Mouse (Mus musculus): ENCODE data around the gene Vapa. TPM values are rescaled to one million over a fixed set of nuclear protein-coding genes. Genes with fewer than 3 reads are reported as not detected.
A peak's percentile ranks its signal among the peaks of the same experiment; 100 is the strongest.
"Not testable (repeated sequence)": the region's sequence is repeated elsewhere in the genome, so short reads cannot be mapped to it uniquely, and the experiment has no call there.

Vapa gene
- polyA plus RNA-seq, 1 experiment from 2014 or later: 302 TPM

GRCm38 (mm10) chr17:65643579-65643978 lies 30.2 kb upstream of the Vapa start:
- Histone ChIP-seq H3K9me3 (no peaks in the 10 kb centered on the region), H3K27ac (no peak overlapping the region), H3K9ac (no peak overlapping the region), H3K36me3 (no peaks in the 10 kb centered on the region), H3K27me3 (replicated peaks) (no peaks in the 10 kb centered on the region), H3K4me3 (no peak overlapping the region), H3K4me1 (peaks cover 11% of the 10 kb centered on the region), H3K4me2 (replicated peaks) (no peak overlapping the region)
- 88% methylated on average over 5 of the region's 5 CpGs for WGBS
- ATAC-seq (ENCODE audit: low FRiP score, low read depth): no peak

GRCm38 (mm10) chr17:65643051-65643521 lies 29.7 kb upstream of the Vapa start:
- Histone ChIP-seq H3K9ac (no peak overlapping the region), H3K4me3 (no peak overlapping the region), H3K27me3 (replicated peaks) (no peaks in the 10 kb centered on the region), H3K4me2 (replicated peaks) (no peak overlapping the region), H3K9me3 (no peaks in the 10 kb centered on the region), H3K27ac (no peak overlapping the region), H3K36me3 (no peaks in the 10 kb centered on the region), H3K4me1 (peaks cover 11% of the 10 kb centered on the region)
- no peak for ATAC-seq (ENCODE audit: low FRiP score, low read depth)
- WGBS: 54% methylated on average over 10 of the region's 10 CpGs

- 0 out of 2 replicates have a peak, but pooled peaks have one; percentile 41 for ATAC-seq (ENCODE audit: low FRiP score, low read depth)
- no peak overlapping the region for H3K4me2 ChIP-seq (replicated peaks)
- WGBS: 30% methylated on average over 5 of the region's 5 CpGs
- H3K36me3 ChIP-seq: no peaks in the 10 kb centered on the region
- H3K27ac ChIP-seq: no peak overlapping the region
- no peak overlapping the region for H3K9ac ChIP-seq
- peaks cover 11% of the 10 kb centered on the region for H3K4me1 ChIP-seq
- H3K9me3 ChIP-seq: no peaks in the 10 kb centered on the region
- H3K27me3 ChIP-seq (replicated peaks): no peaks in the 10 kb centered on the region
- no peak overlapping the region for H3K4me3 ChIP-seq
These were observed 29.2 kb upstream of the Vapa start for GRCm38 (mm10) chr17:65642578-65642991.

GRCm38 (mm10) chr17:65641734-65642218 lies 28.4 kb upstream of the Vapa start, which contains the start of gene Txndc2:
Gene Txndc2 (minus strand): TSS chr17:65642168.
- no peaks in the 10 kb centered on the region for H3K36me3 ChIP-seq
- H3K27ac ChIP-seq: no peak within 1 kb of the TSS
- H3K27me3 ChIP-seq (replicated peaks): no peaks in the 10 kb centered on the region
- no peaks in the 10 kb centered on the region for H3K9me3 ChIP-seq
- WGBS: 92% methylated on average over 11 of the region's 11 CpGs
- H3K4me2 ChIP-seq (replicated peaks): no peak within 1 kb of the TSS
- H3K4me1 ChIP-seq: peaks cover 11% of the 10 kb centered on the region
- no peak for ATAC-seq (ENCODE audit: low FRiP score, low read depth)
- no peak within 1 kb of the TSS for H3K4me3 ChIP-seq
- no peak within 1 kb of the TSS for H3K9ac ChIP-seq

GRCm38 (mm10) chr17:65639144-65639543 lies 25.8 kb upstream of the Vapa start:
- Histone ChIP-seq H3K36me3 (no peaks in the 10 kb centered on the region), H3K4me1 (peaks cover 11% of the 10 kb centered on the region), H3K27ac (no peak overlapping the region), H3K9me3 (no peaks in the 10 kb centered on the region), H3K4me2 (replicated peaks) (no peak overlapping the region), H3K27me3 (replicated peaks) (no peaks in the 10 kb centered on the region), H3K4me3 (no peak overlapping the region), H3K9ac (no peak overlapping the region)
- ATAC-seq (ENCODE audit: low FRiP score, low read depth): no peak
- 80% methylated on average over 1 of the region's 1 CpGs for WGBS

GRCm38 (mm10) chr17:65635715-65636360 lies 22.5 kb upstream of the Vapa start:
- Histone ChIP-seq H3K4me3 (no peak overlapping the region), H3K9me3 (no peaks in the 10 kb centered on the region), H3K27ac (no peak overlapping the region), H3K4me2 (replicated peaks) (no peak overlapping the region), H3K36me3 (no peaks in the 10 kb centered on the region), H3K27me3 (replicated peaks) (no peaks in the 10 kb centered on the region), H3K4me1 (no peaks in the 10 kb centered on the region), H3K9ac (no peak overlapping the region)
- ATAC-seq (ENCODE audit: low FRiP score, low read depth): no peak
- WGBS: 72% methylated on average over 14 of the region's 14 CpGs

GRCm38 (mm10) chr17:65629943-65630342 lies 16.6 kb upstream of the Vapa start:
- H3K27me3 ChIP-seq (replicated peaks): no peaks in the 10 kb centered on the region
- no peak overlapping the region for H3K9ac ChIP-seq
- WGBS: 81% methylated on average over 6 of the region's 6 CpGs
- no peak overlapping the region for H3K4me2 ChIP-seq (replicated peaks)
- H3K4me1 ChIP-seq: no peaks in the 10 kb centered on the region
- no peak overlapping the region for H3K4me3 ChIP-seq
- H3K36me3 ChIP-seq: no peaks in the 10 kb centered on the region
- H3K27ac ChIP-seq: no peak overlapping the region
- no peak for ATAC-seq (ENCODE audit: low FRiP score, low read depth)
- no peaks in the 10 kb centered on the region for H3K9me3 ChIP-seq

GRCm38 (mm10) chr17:65628823-65629532 lies 15.6 kb upstream of the Vapa start:
- H3K9me3 ChIP-seq; H3K4me3 ChIP-seq; H3K9ac ChIP-seq; H3K36me3 ChIP-seq; ATAC-seq (ENCODE audit: low FRiP score, low read depth); H3K4me2 ChIP-seq (replicated peaks); H3K4me1 ChIP-seq; H3K27ac ChIP-seq; H3K27me3 ChIP-seq (replicated peaks): not testable (repeated sequence)
- 84% methylated on average over 13 of the region's 13 CpGs for WGBS

GRCm38 (mm10) chr17:65626301-65626700 lies 12.9 kb upstream of the Vapa start:
- 92% methylated on average over 6 of the region's 6 CpGs for WGBS
- no peaks in the 10 kb centered on the region for H3K27me3 ChIP-seq (replicated peaks)
- no peak overlapping the region for H3K27ac ChIP-seq
- H3K4me3 ChIP-seq: no peak overlapping the region
- no peak for ATAC-seq (ENCODE audit: low FRiP score, low read depth)
- no peaks in the 10 kb centered on the region for H3K36me3 ChIP-seq
- no peaks in the 10 kb centered on the region for H3K9me3 ChIP-seq
- H3K4me1 ChIP-seq: no peaks in the 10 kb centered on the region
- no peak overlapping the region for H3K4me2 ChIP-seq (replicated peaks)
- no peak overlapping the region for H3K9ac ChIP-seq

GRCm38 (mm10) chr17:65625563-65625962 lies 12.2 kb upstream of the Vapa start:
- H3K4me3 ChIP-seq: no peak overlapping the region
- H3K9me3 ChIP-seq: no peaks in the 10 kb centered on the region
- H3K4me1 ChIP-seq: no peaks in the 10 kb centered on the region
- no peaks in the 10 kb centered on the region for H3K36me3 ChIP-seq
- no peaks in the 10 kb centered on the region for H3K27me3 ChIP-seq (replicated peaks)
- no peak overlapping the region for H3K9ac ChIP-seq
- ATAC-seq (ENCODE audit: low FRiP score, low read depth): no peak
- no peak overlapping the region for H3K27ac ChIP-seq
- H3K4me2 ChIP-seq (replicated peaks): no peak overlapping the region
- 84% methylated on average over 6 of the region's 6 CpGs for WGBS

GRCm38 (mm10) chr17:65623130-65623529 lies 9.8 kb upstream of the Vapa start:
- Histone ChIP-seq H3K27me3 (replicated peaks) (no peaks in the 10 kb centered on the region), H3K4me1 (no peaks in the 10 kb centered on the region), H3K4me3 (no peak overlapping the region), H3K4me2 (replicated peaks) (no peak overlapping the region), H3K36me3 (no peaks in the 10 kb centered on the region), H3K9ac (no peak overlapping the region), H3K27ac (no peak overlapping the region), H3K9me3 (no peaks in the 10 kb centered on the region)
- ATAC-seq (ENCODE audit: low FRiP score, low read depth): no peak

- Histone ChIP-seq H3K27ac (no peak overlapping the region), H3K4me3 (no peak overlapping the region), H3K9ac (no peak overlapping the region), H3K4me2 (replicated peaks) (no peak overlapping the region), H3K27me3 (replicated peaks) (no peaks in the 10 kb centered on the region), H3K4me1 (no peaks in the 10 kb centered on the region; the same call in 1 of the 2 replicates), H3K36me3 (no peaks in the 10 kb centered on the region), H3K9me3 (no peaks in the 10 kb centered on the region)
- WGBS: 89% methylated on average over 2 of the region's 2 CpGs
- ATAC-seq (ENCODE audit: low FRiP score, low read depth): no peak
These were observed 5.1 kb upstream of the Vapa start for GRCm38 (mm10) chr17:65618431-65618830.

Data from neural tube, embryonic 12.5 days (tissue).